41 mouse cellular contexts compared by ENCODE assay signal in genomic region chr1:174066305-174066704, GRCm38 (mm10). TPM values are rescaled to one million over a fixed set of nuclear protein-coding genes. Genes with fewer than 3 reads are reported as not detected.
"Had no signal": no experiment of that assay in that cellular context is flagged by ENCODE, and none has a peak within 500 bp of the region (broad histone marks: within the 10 kb centered on the region; RNA-seq: fewer than 3 reads in every experiment).

Olfr430 (plus strand) TSS chr1:174066605.

- H3K4me3 ChIP-seq: heart, embryonic 10.5 days; heart, embryonic 12.5 days; heart, embryonic 13.5 days; heart, embryonic 15.5 days; hindbrain, embryonic 10.5 days; hindbrain, embryonic 12.5 days; hindbrain, embryonic 13.5 days; hindbrain, embryonic 15.5 days; intestine, embryonic 15.5 days; kidney, embryonic 15.5 days; layer of hippocampus, adult 2 months; left cerebral cortex, adult 2 months had no signal

- H3K4me1 ChIP-seq: heart, embryonic 10.5 days; heart, embryonic 12.5 days; heart, embryonic 13.5 days; heart, embryonic 15.5 days; hindbrain, embryonic 10.5 days; hindbrain, embryonic 12.5 days; hindbrain, embryonic 13.5 days; hindbrain, embryonic 15.5 days; intestine, embryonic 15.5 days; kidney, embryonic 15.5 days had no signal

- H3K36me3 ChIP-seq: heart, embryonic 10.5 days; heart, embryonic 12.5 days; heart, embryonic 13.5 days; heart, embryonic 15.5 days; hindbrain, embryonic 10.5 days; hindbrain, embryonic 12.5 days; hindbrain, embryonic 13.5 days; hindbrain, embryonic 15.5 days; intestine, embryonic 15.5 days; kidney, embryonic 15.5 days had no signal

- H3K4me2 ChIP-seq: heart, embryonic 11.5 days; heart, embryonic 12.5 days; heart, embryonic 13.5 days; heart, embryonic 15.5 days; hindbrain, embryonic 12.5 days; hindbrain, embryonic 13.5 days; hindbrain, embryonic 14.5 days; hindbrain, embryonic 15.5 days; intestine, embryonic 15.5 days; kidney, embryonic 15.5 days had no signal

- H3K9ac ChIP-seq: heart, embryonic 12.5 days; heart, embryonic 13.5 days; heart, embryonic 15.5 days; hindbrain, embryonic 12.5 days; hindbrain, embryonic 13.5 days; hindbrain, embryonic 14.5 days; hindbrain, embryonic 15.5 days; intestine, embryonic 15.5 days; kidney, embryonic 15.5 days had no signal

- H3K9me3 ChIP-seq: heart, embryonic 10.5 days; heart, embryonic 12.5 days; heart, embryonic 13.5 days; heart, embryonic 15.5 days; hindbrain, embryonic 10.5 days; hindbrain, embryonic 12.5 days; hindbrain, embryonic 13.5 days; hindbrain, embryonic 15.5 days; intestine, embryonic 15.5 days; kidney, embryonic 15.5 days had no signal

- H3K27me3 ChIP-seq: heart, embryonic 12.5 days; heart, embryonic 13.5 days; heart, embryonic 15.5 days; hindbrain, embryonic 12.5 days; hindbrain, embryonic 13.5 days; hindbrain, embryonic 15.5 days; intestine, embryonic 15.5 days; kidney, embryonic 15.5 days had no signal

- ATAC-seq: hindbrain, embryonic 16.5 days; hindbrain, postnatal 0 days; inflammation-experienced regulatory T-cells, adult 6 months; intestine, embryonic 15.5 days; intestine, postnatal 0 days had no signal

- H3K27ac ChIP-seq: heart, embryonic 10.5 days; heart, embryonic 13.5 days; heart, embryonic 15.5 days; hindbrain, embryonic 10.5 days; hindbrain, embryonic 12.5 days; hindbrain, embryonic 13.5 days; hindbrain, embryonic 14.5 days; hindbrain, embryonic 15.5 days; hindbrain, postnatal 0 days; intestine, embryonic 15.5 days; kidney, embryonic 15.5 days; kidney, postnatal 0 days; layer of hippocampus, adult 2 months; left cerebral cortex, adult 2 months had no signal

RNA-seq across cellular contexts. Expression of gene Olfr430, which starts in this region (rescaled TPM):
- total RNA-seq: heart, postnatal 10 days; heart, postnatal 14 days; heart, postnatal 25 days; heart, postnatal 36 days; heart, postnatal 4 days; hematopoietic stem cell, adult 5-6 weeks; hindbrain, postnatal 0 days; layer of hippocampus, adult 18-20 months; layer of hippocampus, adult 2 months; layer of hippocampus, adult 8-10 months; layer of hippocampus, postnatal 10 days; layer of hippocampus, postnatal 14 days; layer of hippocampus, postnatal 25 days; layer of hippocampus, postnatal 36 days; left cerebral cortex, adult 18-20 months; left cerebral cortex, adult 2 months had no signal
- polyA plus RNA-seq: heart, embryonic 10.5 days; heart, embryonic 11.5 days; heart, embryonic 12.5 days; heart, embryonic 13.5 days; heart, embryonic 14.5 days; heart, embryonic 15.5 days; heart, embryonic 16.5 days; heart, postnatal 0 days; hindbrain, embryonic 10.5 days; hindbrain, embryonic 11.5 days; hindbrain, embryonic 12.5 days; hindbrain, embryonic 13.5 days; hindbrain, embryonic 14.5 days; hindbrain, embryonic 15.5 days; hindbrain, embryonic 16.5 days; hindbrain, postnatal 0 days; inflammation-experienced regulatory T-cells, adult 6 months; intestine, embryonic 14.5 days; intestine, embryonic 15.5 days; intestine, postnatal 0 days; kidney, adult 2 months; kidney, embryonic 14.5 days; kidney, embryonic 15.5 days; kidney, embryonic 16.5 days; kidney, postnatal 0 days; large intestine, adult 2 months had no signal
